Comparison of ENCODE assay signal across 40 mouse cellular contexts in the genomic region with DNA sequence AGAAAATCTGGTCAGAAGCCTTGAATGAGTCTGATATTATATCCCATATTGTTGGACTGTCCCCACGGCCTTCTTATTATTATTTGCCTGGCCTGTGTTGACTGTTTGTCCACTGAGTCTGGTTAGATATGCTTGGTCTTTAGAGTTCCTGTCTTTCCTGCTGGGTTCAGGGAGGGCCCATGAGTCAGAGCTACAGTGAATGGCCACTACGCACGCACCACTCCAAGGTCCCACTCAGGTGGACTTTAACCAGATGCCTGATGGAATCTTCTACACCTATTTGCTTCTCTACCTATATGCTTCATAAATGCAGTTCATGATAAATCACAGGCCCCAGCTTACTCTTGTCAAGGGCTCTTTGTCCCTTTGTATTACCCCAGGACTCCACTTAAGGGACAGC. TPM values are rescaled to one million over a fixed set of nuclear protein-coding genes. Genes with fewer than 3 reads are reported as not detected.
"Had no signal": no experiment of that assay in that cellular context is flagged by ENCODE, and none has a peak within 500 bp of the region (broad histone marks: within the 10 kb centered on the region; RNA-seq: fewer than 3 reads in every experiment).

No protein-coding gene starts in this region.

- H3K9ac ChIP-seq: heart, embryonic 13.5 days; heart, embryonic 15.5 days; hindbrain, embryonic 13.5 days; hindbrain, embryonic 15.5 days; limb, embryonic 13.5 days; limb, embryonic 15.5 days had no signal

- H3K27me3 ChIP-seq: heart, embryonic 13.5 days; heart, embryonic 15.5 days; hindbrain, embryonic 13.5 days; hindbrain, embryonic 15.5 days; limb, embryonic 13.5 days; limb, embryonic 15.5 days had no signal

- DNase-seq: gastrocnemius, postnatal 14 days; gastrocnemius, postnatal 36 days; heart, adult 11 months; heart, adult 2 months; heart, postnatal 14 days; heart, postnatal 36 days; kidney, adult 18-20 months; kidney, adult 8-10 months; kidney, postnatal 10 days; kidney, postnatal 25 days; kidney, postnatal 4 days; layer of hippocampus, adult 9-11 months; layer of hippocampus, postnatal 36 days; left cerebral cortex, postnatal 4 days had no signal

- H3K4me1 ChIP-seq: heart, embryonic 13.5 days; heart, embryonic 15.5 days; hindbrain, embryonic 13.5 days; hindbrain, embryonic 15.5 days; limb, embryonic 13.5 days; limb, embryonic 15.5 days had no signal

- ATAC-seq: forebrain, embryonic 16.5 days; hindbrain, postnatal 0 days had no signal

- H3K36me3 ChIP-seq: heart, embryonic 13.5 days; heart, embryonic 15.5 days; hindbrain, embryonic 13.5 days; hindbrain, embryonic 15.5 days; limb, embryonic 13.5 days; limb, embryonic 15.5 days had no signal

- H3K4me3 ChIP-seq: heart, adult 2 months; heart, embryonic 13.5 days; heart, embryonic 15.5 days; hindbrain, embryonic 13.5 days; hindbrain, embryonic 15.5 days; limb, embryonic 13.5 days; limb, embryonic 15.5 days had no signal

- H3K9me3 ChIP-seq: heart, embryonic 13.5 days; heart, embryonic 15.5 days; hindbrain, embryonic 13.5 days; hindbrain, embryonic 15.5 days; limb, embryonic 13.5 days; limb, embryonic 15.5 days had no signal

- H3K27ac ChIP-seq: heart, adult 2 months; heart, embryonic 13.5 days; heart, embryonic 15.5 days; hindbrain, embryonic 13.5 days; hindbrain, embryonic 15.5 days; hindbrain, postnatal 0 days; limb, embryonic 13.5 days; limb, embryonic 15.5 days had no signal

- H3K4me2 ChIP-seq: heart, embryonic 11.5 days; heart, embryonic 13.5 days; heart, embryonic 15.5 days; hindbrain, embryonic 13.5 days; hindbrain, embryonic 15.5 days; limb, embryonic 13.5 days; limb, embryonic 15.5 days had no signal

RNA-seq across cellular contexts. Expression of gene Gm10198, which starts 29.8 kb away (rescaled TPM):
- total RNA-seq: gastrocnemius, adult 18-20 months; gastrocnemius, adult 8-10 months; gastrocnemius, postnatal 14 days; gastrocnemius, postnatal 36 days; heart, adult 2 months; heart, postnatal 14 days; heart, postnatal 36 days; hematopoietic stem cell, adult 5-6 weeks; hindbrain, postnatal 0 days; layer of hippocampus, adult 8-10 months; layer of hippocampus, postnatal 14 days; layer of hippocampus, postnatal 36 days; left cerebral cortex, adult 18-20 months; left cerebral cortex, adult 8-10 months; left cerebral cortex, postnatal 10 days; left cerebral cortex, postnatal 25 days; left cerebral cortex, postnatal 4 days; liver, adult 2 months had no signal
- polyA plus RNA-seq: forebrain, embryonic 16.5 days; gonadal fat pad, adult 2 months; heart, adult 2 months; heart, embryonic 11.5 days; heart, embryonic 13.5 days; heart, embryonic 15.5 days; heart, postnatal 0 days; hindbrain, embryonic 11.5 days; hindbrain, embryonic 13.5 days; hindbrain, embryonic 15.5 days; hindbrain, postnatal 0 days; intestine, embryonic 14.5 days; kidney, embryonic 14.5 days; kidney, embryonic 16.5 days; limb, embryonic 11.5 days; limb, embryonic 13.5 days; limb, embryonic 15.5 days; liver, adult 2 months had no signal
